Mouse (Mus musculus) mouse embryonic stem cell (cell line): Measurements from ENCODE around the gene Cdca5.
"Not testable (repeated sequence)": the region's sequence is repeated elsewhere in the genome, so short reads cannot be mapped to it uniquely, and the experiment has no call there.

ENCODE experiments used
- in situ Hi-C, 2 experiments: fragments of 300-500 bp; cut with MboI; formaldehyde crosslinking; loops; 1 replicate in 1 of 2; 3 replicates in 1 of 2; pipeline ENCODE4 v1.14.3; 2019 to 2020; ENCODE audit warnings: low sequenced_read_pairs in 2 of 2, low pct_unique_long_range_greater_than_20kb in 1 of 2, mixed read lengths in 1 of 2; ENCODE audit not compliant: unreplicated experiment in 1 of 2

Gene Cdca5

DNA sequence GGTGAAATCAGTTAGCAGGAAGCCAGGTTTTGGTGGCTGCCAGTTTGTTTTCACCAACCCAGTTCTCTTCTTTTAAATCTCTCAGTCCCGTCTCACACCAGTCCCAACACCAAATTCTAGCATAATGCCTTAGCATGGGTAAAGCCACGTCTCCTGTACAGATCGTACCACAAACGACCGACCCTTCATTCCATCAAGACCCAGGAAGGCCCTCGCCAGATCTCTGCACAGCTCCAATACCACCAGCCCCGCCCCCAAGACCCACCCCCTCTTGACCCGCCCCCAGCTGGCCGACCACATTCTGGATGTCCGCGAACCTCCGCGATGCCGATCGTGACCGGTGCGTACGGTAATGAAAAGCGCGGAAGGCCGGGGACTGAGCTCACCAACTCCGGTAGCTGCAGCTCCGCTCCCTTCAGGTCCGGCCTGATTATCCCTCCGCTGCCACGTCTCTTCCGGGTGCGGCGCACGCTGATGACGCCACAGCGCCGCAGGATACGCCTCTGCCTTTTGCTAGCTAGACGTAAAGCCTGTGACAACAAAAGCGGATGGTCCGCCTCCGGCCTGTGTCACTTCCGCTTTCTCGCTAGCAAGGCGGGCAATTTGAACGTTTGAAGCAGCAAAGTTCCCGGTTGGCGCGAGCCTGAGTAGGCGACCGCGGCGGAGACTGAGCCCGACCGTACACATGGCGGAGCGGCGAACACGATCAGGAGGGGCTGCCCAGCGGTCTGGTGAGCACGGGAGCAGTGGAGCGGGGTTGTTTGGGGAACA lies at the start of gene Cdca5, which contains the start of gene Zfpl1:
TSS of gene Cdca5 (plus strand) at position 506 of the 771 bp plus-strand sequence.
TSS of gene Zfpl1 (minus strand) at position 479 of the 771 bp plus-strand sequence.
- in situ Hi-C loops, result no loop called here

GRCm38 (mm10) chr19:6035966-6036585 lies 48.7 kb upstream of the Cdca5 start:
- in situ Hi-C loops, result loop anchor here in 1 of 2 experiments (5.0 kb wide), 1 partner anchor 91 kb away; the partner anchor contains the start of gene Snx15

DNA sequence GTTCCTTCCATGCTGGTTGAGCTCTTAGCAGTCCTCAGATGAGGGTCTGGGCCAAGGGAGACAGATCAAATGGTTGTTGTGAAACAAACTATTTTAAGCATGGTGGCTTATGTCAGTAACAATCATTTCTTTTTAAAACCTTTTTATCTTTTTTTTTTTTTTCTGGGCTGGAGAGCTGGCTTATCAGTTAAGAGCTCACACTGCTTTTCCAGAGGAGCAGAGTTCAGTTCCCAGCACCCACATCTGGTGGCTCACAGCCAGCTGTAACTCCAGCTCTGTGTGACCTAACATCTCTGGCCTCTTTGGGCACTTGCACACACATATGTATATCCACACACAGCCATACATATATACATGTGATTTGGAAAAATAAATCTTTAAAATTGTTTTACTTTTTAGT lies 47.1 kb upstream of the Cdca5 start:
- in situ Hi-C loops, result loop anchor here in 1 of 2 experiments (5.0 kb wide), 1 partner anchor 90 kb away; the partner anchor contains the start of gene Snx15

GRCm38 (mm10) chr19:6038326-6038725 lies 46.5 kb upstream of the Cdca5 start:
- in situ Hi-C loops, result loop anchor here in 1 of 2 experiments (5.0 kb wide), 1 partner anchor 89 kb away; the partner anchor contains the start of gene Snx15

GRCm38 (mm10) chr19:6040002-6040401 lies 44.8 kb upstream of the Cdca5 start:
- in situ Hi-C loops, result no loop called here

DNA sequence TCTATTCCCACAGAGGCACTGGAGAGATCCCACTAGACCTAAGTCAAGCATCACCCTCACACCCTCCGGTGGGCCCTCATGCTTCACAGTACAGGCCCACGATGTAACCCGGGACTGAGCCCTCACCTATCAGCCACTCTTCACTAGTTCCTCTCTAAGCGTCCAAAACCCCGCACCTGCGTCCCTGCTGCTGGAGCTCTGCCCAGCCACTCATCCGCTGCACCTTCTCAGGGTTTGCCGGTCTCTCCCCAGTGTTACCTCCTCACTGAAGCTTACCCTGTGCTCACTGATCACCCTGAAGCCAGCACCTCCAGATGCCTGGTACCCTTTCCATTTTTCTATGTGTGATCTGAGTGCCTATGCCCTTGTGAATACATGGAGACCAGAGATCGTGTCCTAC lies 42.5 kb upstream of the Cdca5 start:
- in situ Hi-C loops, result no loop called here

- in situ Hi-C loops, result not testable (repeated sequence)
Measured at GRCm38 (mm10) chr19:6044102-6044501, 40.7 kb upstream of the Cdca5 start.

GRCm38 (mm10) chr19:6045366-6046293 lies 39.2 kb upstream of the Cdca5 start:
- in situ Hi-C loops, result no loop called here

GRCm38 (mm10) chr19:6046294-6047153 lies 38.3 kb upstream of the Cdca5 start, which contains the start of gene Syvn1:
TSS of gene Syvn1 (plus strand) at chr19:6046576.
- in situ Hi-C loops, result no loop called here

GRCm38 (mm10) chr19:6047154-6047898 lies 37.5 kb upstream of the Cdca5 start:
- in situ Hi-C loops, result no loop called here

DNA sequence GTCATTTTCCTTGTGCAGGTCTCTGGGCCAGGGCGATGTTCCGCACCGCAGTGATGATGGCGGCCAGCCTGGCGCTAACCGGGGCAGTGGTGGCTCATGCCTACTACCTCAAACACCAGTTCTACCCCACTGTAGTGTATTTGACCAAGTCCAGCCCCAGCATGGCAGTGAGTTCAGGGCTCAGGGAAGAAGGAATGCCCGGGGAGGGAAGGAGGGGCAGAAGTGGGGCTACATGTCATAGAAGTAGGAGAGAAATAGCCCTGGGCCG lies 37.0 kb upstream of the Cdca5 start:
- in situ Hi-C loops, result no loop called here

DNA sequence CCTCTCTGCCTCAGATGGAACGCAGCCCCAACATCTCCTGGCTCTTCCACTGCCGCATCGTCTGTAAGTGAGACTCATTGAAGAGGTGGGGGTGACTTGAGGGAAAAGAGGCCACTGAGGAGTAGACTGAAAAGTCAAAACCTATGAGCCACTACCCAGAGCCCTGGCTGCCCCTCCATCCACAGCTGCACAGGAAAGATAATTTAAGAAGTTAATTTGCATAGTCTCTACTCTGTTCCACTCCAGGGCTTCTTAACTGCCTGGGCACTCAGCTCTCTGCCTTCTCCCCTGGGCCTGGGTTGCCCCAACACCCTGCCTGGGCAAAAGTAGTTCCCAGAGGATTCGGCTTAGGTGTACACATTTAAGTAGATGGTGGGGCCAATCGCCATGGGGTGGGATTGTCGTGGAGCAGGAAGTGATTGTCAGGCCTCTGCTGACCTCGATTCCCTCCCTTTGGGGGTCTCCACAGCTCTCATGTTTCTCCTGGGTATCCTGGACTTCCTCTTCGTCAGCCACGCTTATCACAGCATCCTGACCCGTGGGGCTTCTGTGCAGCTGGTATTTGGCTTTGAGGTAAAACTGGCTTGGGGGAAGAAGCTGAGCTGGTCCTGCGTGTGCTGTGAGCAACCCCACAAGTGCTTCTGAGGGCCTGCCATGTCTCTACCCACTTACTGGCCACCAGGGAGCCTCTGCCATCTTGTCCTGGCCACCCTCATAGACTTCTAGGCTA lies 35.9 kb upstream of the Cdca5 start:
- in situ Hi-C loops, result no loop called here

- in situ Hi-C loops, result no loop called here
Measured at GRCm38 (mm10) chr19:6052516-6052915, 32.3 kb upstream of the Cdca5 start.

DNA sequence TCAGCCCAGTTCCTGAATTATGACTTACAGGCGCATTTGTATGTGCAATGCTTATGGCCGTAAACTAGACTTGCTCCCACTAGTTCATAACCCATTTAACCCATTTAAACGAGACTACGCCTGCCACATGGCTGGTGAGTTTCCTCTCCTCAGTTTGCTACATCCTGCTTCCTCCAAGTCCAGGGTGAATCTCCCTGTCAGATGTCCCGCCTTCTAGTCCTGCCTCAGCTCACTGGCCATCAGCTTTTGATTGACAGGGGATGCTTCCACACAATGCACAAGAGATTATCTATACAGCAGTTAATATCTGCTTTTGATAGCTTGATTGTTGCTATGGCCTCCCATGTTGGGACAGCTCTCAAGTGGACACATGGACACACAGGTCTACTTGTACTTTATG lies 30.5 kb upstream of the Cdca5 start:
- in situ Hi-C loops, result no loop called here

- in situ Hi-C loops, result no loop called here
Measured at GRCm38 (mm10) chr19:6056696-6057095, 28.1 kb upstream of the Cdca5 start.

DNA sequence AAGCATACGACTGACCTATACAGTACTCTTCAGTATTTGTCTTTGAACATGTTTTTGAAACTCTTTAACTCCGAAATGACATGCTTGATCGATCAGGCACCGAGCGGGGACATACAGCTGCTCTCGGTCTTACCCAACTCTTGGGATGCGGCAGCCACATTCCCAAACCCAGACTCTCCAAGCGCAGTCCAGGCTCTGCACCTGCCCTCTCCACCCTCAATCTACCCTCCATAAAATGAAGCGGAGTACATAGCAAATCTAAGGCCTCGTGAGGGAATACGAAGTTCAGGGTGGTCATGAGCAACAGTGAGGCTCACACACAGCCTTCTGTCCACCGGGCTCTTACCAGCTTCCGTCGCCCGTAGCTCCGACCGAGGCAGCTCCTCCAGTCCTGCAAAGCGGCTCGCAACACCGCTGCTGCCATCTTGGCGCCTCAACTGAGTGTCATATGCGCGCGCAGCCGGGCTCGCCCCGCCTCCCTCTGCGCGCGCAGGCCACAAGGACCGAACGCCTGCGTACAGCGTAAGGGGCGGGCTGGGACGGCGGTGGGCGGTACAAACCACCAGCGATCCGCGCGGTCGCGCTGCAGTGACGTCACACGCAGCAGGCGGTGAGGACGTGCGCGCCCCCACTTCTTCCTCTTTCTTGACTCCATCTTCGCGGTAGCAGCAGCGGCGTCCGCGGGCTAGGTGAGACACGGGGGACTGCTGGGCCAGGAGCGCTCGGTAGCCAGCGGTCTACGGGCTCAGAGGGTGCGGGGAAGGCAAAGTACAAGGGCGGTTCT lies 27.3 kb upstream of the Cdca5 start, which contains the start of the genes Mrpl49 and Fau:
TSS of gene Mrpl49 (minus strand) at position 473 of the 784 bp plus-strand sequence.
TSS of gene Fau (plus strand) at position 532 of the 784 bp plus-strand sequence.
- in situ Hi-C loops, result no loop called here
